Mouse (Mus musculus): ENCODE measurements around the gene Trpc5. TPM values are rescaled to one million over a fixed set of nuclear protein-coding genes. Genes with fewer than 3 reads are reported as not detected.

Gene Trpc5
- polyA plus RNA-seq, 1 experiment from 2014 or later: not detected

- Histone ChIP-seq H3K36me3 (ENCODE audit: control insufficient read depth, insufficient read depth, low read length) (no peaks in the 10 kb centered on the region), H3K9ac (ENCODE audit: low read length) (no peak overlapping the region), H3K4me3 (ENCODE audit: low read length) (no peak overlapping the region), H3K27ac (ENCODE audit: low read length) (no peak overlapping the region), H3K9me3 (ENCODE audit: control insufficient read depth, low read length) (no peaks in the 10 kb centered on the region), H3K4me1 (replicated peaks; ENCODE audit: control insufficient read depth, insufficient read depth, low read length) (no peaks in the 10 kb centered on the region), H3K4me2 (ENCODE audit: low read depth, low read length) (no peak overlapping the region), H3K27me3 (ENCODE audit: control insufficient read depth, insufficient read depth, low read depth, low read length) (no peaks in the 10 kb centered on the region)
- ATAC-seq (ENCODE audit: low read depth): no peak
- WGBS: 37% methylated on average over 5 of the region's 5 CpGs
These were observed 279.9 kb downstream of the Trpc5 start for GRCm38 (mm10) chrX:144408036-144408435.

DNA sequence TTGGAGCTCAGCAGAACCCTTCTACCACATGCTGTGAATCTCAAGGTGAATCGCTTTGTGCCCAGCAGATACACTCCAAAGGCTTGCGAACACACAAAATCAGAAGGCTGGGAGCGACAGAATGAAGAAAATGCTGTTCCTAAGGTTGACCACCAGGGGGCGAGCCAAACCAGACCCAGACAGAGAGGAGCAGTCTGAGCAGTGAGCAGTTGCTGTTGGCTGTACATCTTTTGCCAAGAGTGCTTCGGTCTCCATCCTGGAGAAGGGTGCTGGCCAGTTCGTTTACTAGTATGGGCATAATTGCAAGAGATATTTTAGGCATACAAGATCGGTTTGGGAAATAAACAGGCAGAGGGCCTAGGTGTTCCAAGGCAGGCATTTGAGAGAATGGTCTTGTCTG, 284.5 kb downstream of the Trpc5 start:
- Histone ChIP-seq H3K27ac (ENCODE audit: low read length) (no peak overlapping the region), H3K9ac (ENCODE audit: low read length) (no peak overlapping the region), H3K4me3 (ENCODE audit: low read length) (no peak overlapping the region), H3K27me3 (ENCODE audit: control insufficient read depth, insufficient read depth, low read depth, low read length) (no peaks in the 10 kb centered on the region), H3K36me3 (ENCODE audit: control insufficient read depth, insufficient read depth, low read length) (no peaks in the 10 kb centered on the region), H3K4me1 (replicated peaks; ENCODE audit: control insufficient read depth, insufficient read depth, low read length) (no peaks in the 10 kb centered on the region), H3K4me2 (ENCODE audit: low read depth, low read length) (no peak overlapping the region), H3K9me3 (ENCODE audit: control insufficient read depth, low read length) (no peaks in the 10 kb centered on the region)
- 34% methylated on average over 7 of the region's 7 CpGs for WGBS
- ATAC-seq (ENCODE audit: low read depth): no peak

DNA sequence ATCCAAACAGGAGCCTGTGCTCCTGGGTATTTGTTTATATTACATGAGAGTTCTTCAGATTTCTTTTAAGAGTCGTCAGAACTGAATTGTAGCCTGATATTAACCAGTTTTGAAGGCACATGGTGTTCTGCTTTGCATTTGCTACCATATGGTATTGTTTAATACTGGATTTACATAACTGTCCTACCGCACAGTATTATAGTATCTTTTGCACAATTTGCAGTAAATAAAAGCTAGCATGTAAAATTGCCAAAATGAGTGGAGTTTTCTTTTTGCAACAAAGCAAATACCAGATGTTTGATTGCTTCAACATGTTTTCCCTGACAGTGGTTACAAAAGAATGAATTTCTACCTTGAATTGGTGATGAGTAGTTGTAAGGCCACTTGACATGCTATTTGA, 313.8 kb downstream of the Trpc5 start:
- H3K4me1 ChIP-seq (replicated peaks; ENCODE audit: control insufficient read depth, insufficient read depth, low read length): no peaks in the 10 kb centered on the region
- no peaks in the 10 kb centered on the region for H3K9me3 ChIP-seq (ENCODE audit: control insufficient read depth, low read length)
- no peak overlapping the region for H3K4me3 ChIP-seq (ENCODE audit: low read length)
- ATAC-seq (ENCODE audit: low read depth): no peak
- no peaks in the 10 kb centered on the region for H3K27me3 ChIP-seq (ENCODE audit: control insufficient read depth, insufficient read depth, low read depth, low read length)
- no peak overlapping the region for H3K9ac ChIP-seq (ENCODE audit: low read length)
- no peak overlapping the region for H3K27ac ChIP-seq (ENCODE audit: low read length)
- H3K36me3 ChIP-seq (ENCODE audit: control insufficient read depth, insufficient read depth, low read length): no peaks in the 10 kb centered on the region
- 47% methylated on average over 2 of the region's 2 CpGs for WGBS
- no peak overlapping the region for H3K4me2 ChIP-seq (ENCODE audit: low read depth, low read length)

DNA sequence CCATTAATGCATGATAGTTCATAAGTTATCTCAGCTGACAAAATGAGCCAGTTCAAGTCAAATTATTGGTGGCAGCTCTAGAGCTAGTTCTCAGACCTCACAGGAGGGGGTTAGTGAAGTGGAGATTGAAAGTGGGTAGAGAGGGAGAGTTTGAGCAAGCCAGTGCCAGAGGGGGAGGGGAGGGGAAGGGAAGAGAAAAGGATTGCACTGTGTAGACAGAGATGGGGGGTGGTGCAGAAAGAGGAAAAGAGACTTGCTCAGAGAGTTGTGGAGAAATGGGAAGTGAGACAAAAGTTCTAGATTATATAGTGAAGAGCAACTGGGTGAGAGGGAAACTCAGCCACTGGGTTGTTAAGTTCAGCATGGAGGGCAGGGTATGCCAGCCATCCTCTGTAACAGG, 349.6 kb downstream of the Trpc5 start:
- Histone ChIP-seq H3K9me3 (ENCODE audit: control insufficient read depth, low read length) (no peaks in the 10 kb centered on the region), H3K4me2 (ENCODE audit: low read depth, low read length) (no peak overlapping the region), H3K27ac (ENCODE audit: low read length) (no peak overlapping the region), H3K4me3 (ENCODE audit: low read length) (no peak overlapping the region), H3K27me3 (ENCODE audit: control insufficient read depth, insufficient read depth, low read depth, low read length) (no peaks in the 10 kb centered on the region), H3K36me3 (ENCODE audit: control insufficient read depth, insufficient read depth, low read length) (no peaks in the 10 kb centered on the region), H3K4me1 (replicated peaks; ENCODE audit: control insufficient read depth, insufficient read depth, low read length) (no peaks in the 10 kb centered on the region), H3K9ac (ENCODE audit: low read length) (no peak overlapping the region)
- no peak for ATAC-seq (ENCODE audit: low read depth)

DNA sequence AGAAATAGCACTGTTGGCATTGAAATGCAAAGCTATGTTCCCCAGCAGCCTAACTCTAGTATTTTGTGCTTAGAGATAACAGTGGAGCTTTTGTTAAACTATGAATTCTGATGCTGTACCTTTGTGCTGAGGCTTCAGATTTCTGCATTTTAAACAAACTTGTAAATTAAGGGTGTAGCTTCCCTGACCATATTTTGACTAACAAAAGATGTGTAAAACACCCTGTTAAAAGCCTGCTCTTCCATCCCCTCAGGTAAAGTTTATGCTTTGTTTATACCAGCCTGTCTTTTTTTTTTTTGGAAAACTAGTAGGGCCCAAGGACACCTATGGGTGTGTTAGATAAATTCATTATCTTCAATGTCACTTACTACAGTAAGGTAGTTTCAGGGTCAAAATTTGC, 350.0 kb downstream of the Trpc5 start:
- H3K4me3 ChIP-seq (ENCODE audit: low read length): no peak overlapping the region
- H3K9me3 ChIP-seq (ENCODE audit: control insufficient read depth, low read length): no peaks in the 10 kb centered on the region
- no peak for ATAC-seq (ENCODE audit: low read depth)
- H3K4me2 ChIP-seq (ENCODE audit: low read depth, low read length): no peak overlapping the region
- no peak overlapping the region for H3K9ac ChIP-seq (ENCODE audit: low read length)
- no peaks in the 10 kb centered on the region for H3K36me3 ChIP-seq (ENCODE audit: control insufficient read depth, insufficient read depth, low read length)
- H3K4me1 ChIP-seq (replicated peaks; ENCODE audit: control insufficient read depth, insufficient read depth, low read length): no peaks in the 10 kb centered on the region
- H3K27ac ChIP-seq (ENCODE audit: low read length): no peak overlapping the region
- H3K27me3 ChIP-seq (ENCODE audit: control insufficient read depth, insufficient read depth, low read depth, low read length): no peaks in the 10 kb centered on the region

DNA sequence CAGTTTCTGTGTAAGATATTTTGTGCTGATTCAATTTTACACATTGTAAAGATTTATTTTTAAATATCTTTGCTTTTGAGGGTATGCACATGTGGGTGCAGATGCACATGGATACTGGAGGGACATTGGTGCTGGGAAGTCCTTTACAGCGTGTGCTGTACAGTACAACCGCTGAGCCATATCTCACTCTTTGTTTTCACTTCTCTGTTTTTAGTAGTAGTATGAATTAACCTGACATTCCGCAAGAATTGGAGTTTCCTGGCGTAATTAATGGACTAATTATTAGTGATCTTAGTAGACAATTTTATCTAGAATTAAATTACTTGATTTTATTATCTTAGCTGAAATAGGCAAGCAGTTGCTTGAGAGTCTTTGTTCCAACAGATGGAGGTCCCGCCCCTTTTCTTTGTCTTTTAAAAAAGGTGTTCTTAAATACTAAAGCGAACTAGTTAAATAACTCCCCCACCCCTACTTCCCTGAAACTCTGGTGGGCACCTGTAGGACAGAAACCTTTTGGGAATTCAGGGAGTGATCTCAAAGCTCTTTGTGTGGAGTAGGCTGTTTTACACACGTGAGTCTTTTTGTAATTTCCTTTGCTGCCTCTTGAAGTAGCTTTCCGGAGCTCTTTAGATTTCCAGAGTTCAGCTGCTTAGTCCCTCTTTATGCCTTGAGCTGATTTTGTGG, 352.5 kb downstream of the Trpc5 start:
- ATAC-seq (ENCODE audit: low read depth): no peak
- no peaks in the 10 kb centered on the region for H3K4me1 ChIP-seq (replicated peaks; ENCODE audit: control insufficient read depth, insufficient read depth, low read length)
- no peak overlapping the region for H3K9ac ChIP-seq (ENCODE audit: low read length)
- H3K4me2 ChIP-seq (ENCODE audit: low read depth, low read length): no peak overlapping the region
- H3K36me3 ChIP-seq (ENCODE audit: control insufficient read depth, insufficient read depth, low read length): no peaks in the 10 kb centered on the region
- H3K4me3 ChIP-seq (ENCODE audit: low read length): no peak overlapping the region
- WGBS: 60% methylated on average over 8 of the region's 8 CpGs
- no peaks in the 10 kb centered on the region for H3K27me3 ChIP-seq (ENCODE audit: control insufficient read depth, insufficient read depth, low read depth, low read length)
- no peaks in the 10 kb centered on the region for H3K9me3 ChIP-seq (ENCODE audit: control insufficient read depth, low read length)
- H3K27ac ChIP-seq (ENCODE audit: low read length): no peak overlapping the region

Other genes with a start within 250 kb of the Trpc5 start
- 0.05 TPM in 1 of 2 replicates, not detected in the other for gene Trpc5os, start 231.6 kb downstream of the Trpc5 start, polyA plus RNA-seq (2015; fragmentation: Nextera tagmentation; extraction: Ambion mirVana)
- 0.11 and 0.14 TPM in 2 replicates for gene Rtl4, start 727 bp upstream of the Trpc5 start, polyA plus RNA-seq (2015; fragmentation: Nextera tagmentation; extraction: Ambion mirVana)